Mouse (Mus musculus) right cerebral cortex, adult 18-20 months (tissue): ENCODE measurements at regions not wholly inside any gene's neighbourhood (a gene's known extent, or its start where the extent isn't known, plus 50 kb on each side); places are given as distances from the start of the nearest gene placed in this dataset.

Experiments
- DNase-seq: peaks from one replicate; pipeline ENCODE4 v3.0.0; 2022; ENCODE audit warnings: mixed read lengths

- DNase-seq = no peak
Measured at GRCm38 (mm10) chr2:54154501-54155183, 69.3 kb upstream of the Rprm start.

GRCm38 (mm10) chr2:54158689-54159630, 73.6 kb upstream of the Rprm start:
- no peak for DNase-seq

DNA sequence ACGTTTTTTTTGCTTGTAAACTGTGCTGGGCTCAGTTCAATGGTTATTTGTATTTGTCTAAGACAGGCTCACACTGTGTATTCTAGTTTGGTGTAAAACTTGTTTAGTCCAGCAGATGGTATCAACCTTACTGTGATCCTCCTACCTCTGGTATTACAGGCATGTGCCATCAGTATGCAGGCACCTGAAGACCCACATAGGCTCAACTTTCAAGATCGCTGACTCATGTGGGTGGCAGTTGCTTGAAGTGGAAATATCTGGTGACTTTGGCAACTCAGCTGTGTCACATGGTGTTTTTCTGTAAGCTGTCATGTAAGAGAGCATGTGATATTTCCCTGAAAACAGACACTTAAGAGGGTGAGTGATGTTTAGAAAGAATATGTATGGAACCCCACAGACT, 92.2 kb upstream of the Rprm start:
- no peak for DNase-seq

GRCm38 (mm10) chr2:54190828-54191227, 105.5 kb upstream of the Rprm start:
- DNase-seq = no peak

DNA sequence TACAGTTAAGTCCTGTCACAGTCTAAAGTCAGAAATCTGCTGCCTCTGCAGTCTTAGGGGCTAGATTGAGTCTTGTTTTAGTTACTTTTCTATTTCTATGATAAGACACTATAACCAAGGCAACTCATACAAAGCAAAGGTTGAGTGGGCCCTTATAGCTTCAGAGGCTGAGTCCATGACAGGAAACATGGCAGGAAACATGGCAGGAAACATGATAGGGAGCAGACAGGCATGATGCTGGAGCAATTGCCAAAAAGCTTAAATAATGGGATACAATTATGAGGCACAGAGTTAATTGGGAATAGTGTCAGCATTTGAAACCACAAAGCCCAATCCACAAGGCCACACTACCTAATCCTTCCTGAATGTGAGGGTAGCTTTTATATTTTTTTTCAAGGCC, 113.0 kb upstream of the Rprm start:
- no peak for DNase-seq

- DNase-seq = no peak
Measured at GRCm38 (mm10) chr2:54215597-54215996, 130.2 kb upstream of the Rprm start.

DNA sequence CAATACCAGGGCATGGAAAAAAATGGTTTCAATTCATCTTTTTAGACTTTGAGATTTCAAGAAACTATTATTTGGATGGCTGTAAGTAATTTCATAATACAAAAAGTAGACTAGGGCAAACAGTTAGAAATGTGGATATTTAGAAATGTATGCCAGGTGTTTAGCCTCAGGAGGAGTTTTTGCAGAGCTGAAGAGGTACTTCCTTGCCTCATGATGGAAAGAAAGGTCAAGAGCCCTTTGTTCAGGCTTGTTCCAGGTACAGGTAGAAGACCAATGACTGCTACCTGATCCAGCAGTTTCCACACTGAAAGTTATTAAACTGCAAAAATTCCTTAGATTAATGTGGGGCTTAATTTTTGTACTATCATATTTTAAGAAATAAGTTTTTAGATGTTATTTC, 143.3 kb upstream of the Rprm start:
- DNase-seq = no peak

GRCm38 (mm10) chr2:54229016-54229415, 143.7 kb upstream of the Rprm start:
- DNase-seq = no peak

- DNase-seq = no peak
Measured at GRCm38 (mm10) chr2:54236760-54237159, 151.4 kb upstream of the Rprm start.

GRCm38 (mm10) chr2:54237192-54237591, 151.8 kb upstream of the Rprm start:
- no peak for DNase-seq

DNA sequence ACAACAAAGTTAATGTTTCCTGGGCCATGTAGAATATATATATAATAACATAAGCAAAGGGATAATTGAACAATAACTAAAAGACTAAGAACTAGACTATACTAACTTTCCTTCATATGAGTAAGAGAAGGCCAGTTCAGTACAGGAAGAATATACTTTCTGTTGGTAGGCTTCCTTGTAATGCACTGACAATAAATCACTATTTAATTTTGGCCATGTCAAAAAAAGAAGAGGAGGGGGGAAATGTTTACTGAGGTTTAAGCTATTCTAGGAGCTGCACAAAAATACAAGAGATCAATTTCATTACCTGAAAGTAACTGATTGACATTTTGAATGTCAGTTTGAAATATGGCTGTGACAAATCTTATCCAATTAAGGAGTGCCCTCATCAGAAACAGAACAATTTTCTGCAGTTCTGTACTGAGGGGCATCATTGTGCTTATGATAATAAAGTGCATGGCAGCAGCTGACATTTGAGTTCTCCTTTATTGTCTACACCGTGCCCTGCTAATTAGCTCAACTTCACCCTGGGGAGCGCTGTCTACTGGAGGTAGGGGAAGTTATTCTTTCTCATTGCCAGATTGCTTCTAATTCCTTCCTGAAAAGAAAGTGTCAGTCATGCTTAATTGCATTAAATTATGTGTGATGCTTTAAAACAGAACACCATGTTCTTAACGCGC, 171.2 kb upstream of the Galnt13 start:
- DNase-seq = peak; percentile 1

DNA sequence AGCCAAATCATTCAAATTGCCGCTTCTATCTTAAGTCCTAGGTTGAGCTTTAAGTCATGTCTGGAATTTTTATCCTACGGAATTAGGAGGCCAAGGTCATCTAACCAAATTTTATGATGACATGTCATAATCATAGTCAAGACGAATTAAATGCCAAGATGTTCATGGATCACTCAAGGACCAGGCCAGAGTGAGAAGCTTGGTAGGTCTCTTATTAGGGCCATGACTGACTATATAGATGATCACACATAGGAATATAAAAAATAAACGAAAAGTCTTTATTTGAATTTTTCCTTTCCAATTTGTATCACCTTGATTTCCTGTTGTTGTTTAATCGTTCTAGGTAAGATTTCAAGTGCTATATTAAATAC, 170.7 kb upstream of the Galnt13 start:
- DNase-seq = no peak

- DNase-seq = no peak
Measured at GRCm38 (mm10) chr2:54281966-54282365, 154.2 kb upstream of the Galnt13 start.

- no peak for DNase-seq
Measured at GRCm38 (mm10) chr2:54283876-54284275, 152.2 kb upstream of the Galnt13 start.

DNA sequence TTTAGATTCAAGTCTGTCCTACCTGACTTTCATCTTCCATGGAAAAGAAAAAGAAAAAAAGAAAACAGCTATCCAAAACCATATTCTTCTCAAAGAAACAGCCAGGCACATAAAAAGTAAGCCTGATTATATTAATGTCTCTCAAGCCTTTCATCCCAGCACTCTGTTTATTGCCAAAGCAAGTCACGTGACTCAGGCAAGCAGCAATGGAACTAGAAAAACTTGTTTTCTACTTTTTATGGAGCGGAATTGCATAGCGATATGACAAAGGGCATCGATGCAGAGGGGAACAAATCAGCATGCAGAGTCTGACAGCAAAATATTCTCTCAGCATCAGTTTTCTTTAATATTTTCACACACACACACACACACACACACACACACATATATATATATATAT, 130.6 kb upstream of the Galnt13 start:
- DNase-seq = no peak

GRCm38 (mm10) chr2:54318559-54318958, 117.6 kb upstream of the Galnt13 start:
- no peak for DNase-seq

DNA sequence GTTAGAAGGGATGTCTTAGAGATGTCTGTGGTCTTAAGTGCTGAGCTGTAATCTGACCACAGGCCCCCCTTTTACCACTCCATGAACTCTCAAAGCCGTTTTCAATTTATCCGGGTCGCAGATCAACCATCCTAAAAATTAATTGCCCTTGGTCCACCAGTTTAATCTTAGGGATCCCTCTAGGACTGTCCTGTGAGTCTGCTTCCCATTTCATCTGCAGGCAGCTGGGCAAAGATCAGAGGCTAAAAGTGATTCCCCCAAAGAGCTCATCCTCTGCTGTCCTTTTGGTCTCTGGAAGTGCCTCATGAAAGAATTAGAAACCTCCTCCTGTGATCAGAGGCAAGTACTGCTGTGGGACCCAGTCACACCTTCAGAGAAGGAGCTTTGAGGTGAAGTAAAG, 69.2 kb upstream of the Galnt13 start:
- no peak for DNase-seq

DNA sequence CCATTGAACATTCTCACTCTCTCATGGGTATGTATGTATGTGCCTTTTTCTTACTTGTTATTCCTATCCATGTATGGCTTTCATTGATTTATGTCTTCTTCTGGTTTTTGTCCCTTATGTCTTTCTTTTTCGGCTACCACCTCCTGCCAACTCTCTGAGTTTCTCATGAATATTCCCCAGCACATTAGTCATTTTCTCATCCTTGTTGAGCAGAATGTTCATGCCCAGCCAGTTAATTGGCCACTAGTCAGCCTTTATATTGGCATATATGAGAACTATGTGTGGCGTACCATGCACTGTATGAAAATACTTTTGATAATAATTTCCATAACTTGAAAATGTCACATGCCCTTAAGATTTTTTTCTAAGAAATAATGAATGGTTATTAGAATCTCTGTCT, 56.8 kb upstream of the Galnt13 start:
- no peak for DNase-seq
